Mouse (Mus musculus): ENCODE measurements around the gene Abca7. TPM values are rescaled to one million over a fixed set of nuclear protein-coding genes. Genes with fewer than 3 reads are reported as not detected.

Abca7 gene
- total RNA-seq, 2 experiments from 2014 or later: 10.3 to 13.0 TPM

DNA sequence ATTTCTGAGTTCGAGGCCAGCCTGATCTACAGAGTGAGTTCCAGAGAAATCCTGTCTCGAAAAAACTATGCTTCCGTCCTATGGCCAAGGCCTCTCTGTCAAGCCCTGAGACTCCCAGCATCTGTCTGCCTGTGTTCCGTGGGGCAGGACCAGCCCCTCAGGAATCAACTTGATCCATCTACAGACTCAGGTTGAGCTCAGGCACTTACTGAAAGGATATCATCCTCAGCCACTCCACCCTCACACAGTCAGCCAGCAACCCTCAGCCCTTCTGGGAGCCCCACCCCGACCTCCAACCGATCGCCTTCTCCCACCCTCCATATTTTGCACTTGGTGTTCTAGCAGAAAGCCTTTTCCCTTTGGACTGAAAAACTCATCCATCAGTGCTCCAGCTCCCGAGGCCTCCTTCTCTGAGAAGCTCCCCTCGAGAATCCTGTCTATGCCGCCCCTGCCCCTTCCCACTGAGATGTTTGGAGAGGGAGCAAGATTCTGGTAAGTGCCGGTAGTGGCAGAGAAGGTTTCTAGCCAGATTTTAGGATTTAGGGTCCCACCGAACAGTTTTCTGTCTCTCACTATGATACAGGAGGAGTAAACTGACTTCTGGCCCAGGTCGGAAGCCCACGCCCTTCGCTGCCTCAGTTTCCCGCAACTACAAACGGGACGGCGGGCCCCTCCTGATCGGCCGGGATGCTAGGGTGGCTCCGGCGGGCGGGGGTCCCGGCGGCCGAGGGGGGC lies 8.4 kb upstream of the Abca7 start:
- intact Hi-C loops (cut with DNase I): no loop called here
- no peak for DNase-seq (ENCODE audit: low spot score in 2 of 2)

DNA sequence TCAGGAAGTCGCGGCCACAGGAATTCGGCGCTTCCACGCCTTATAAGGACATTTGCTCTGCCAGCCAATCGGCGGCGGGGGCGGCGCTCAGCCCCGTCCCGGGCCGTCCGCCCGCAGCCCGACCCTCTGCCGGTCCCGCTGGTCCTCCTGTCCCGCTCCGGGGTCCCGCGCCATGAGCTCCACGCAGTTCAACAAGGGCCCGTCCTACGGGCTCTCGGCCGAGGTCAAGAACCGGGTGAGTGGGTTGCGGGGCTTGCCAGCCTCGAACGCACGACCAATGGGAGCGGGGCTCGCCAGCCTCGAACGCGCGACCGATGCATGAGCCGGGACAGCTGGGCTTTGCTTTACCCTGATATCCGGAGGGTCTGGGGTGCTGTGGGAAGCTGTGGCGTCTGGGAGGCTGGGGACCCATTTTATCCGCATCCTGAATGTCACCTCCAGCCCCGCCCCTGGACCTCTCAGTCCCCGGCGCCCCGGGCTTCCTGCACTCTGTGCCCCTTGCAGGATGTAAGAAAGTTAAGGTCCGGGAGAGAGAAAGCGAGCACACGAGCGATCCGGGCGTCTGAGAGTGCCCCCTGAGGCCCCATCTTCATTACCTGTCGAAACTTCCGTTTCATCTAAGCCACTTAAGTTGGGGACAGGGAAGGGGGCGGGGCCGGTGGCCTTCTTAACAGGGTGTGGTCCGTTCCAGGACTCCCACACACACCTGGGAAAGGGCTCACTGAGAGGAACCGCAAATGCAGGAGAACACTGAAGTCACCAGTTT lies 7.6 kb upstream of the Abca7 start, which contains the start of gene Cnn2:
Gene Cnn2, plus strand, starts transcription at position 79 of the 766 bp plus-strand sequence.
- DNase-seq (ENCODE audit: low spot score in 2 of 2): no peak
- intact Hi-C loops (cut with DNase I): no loop called here

DNA sequence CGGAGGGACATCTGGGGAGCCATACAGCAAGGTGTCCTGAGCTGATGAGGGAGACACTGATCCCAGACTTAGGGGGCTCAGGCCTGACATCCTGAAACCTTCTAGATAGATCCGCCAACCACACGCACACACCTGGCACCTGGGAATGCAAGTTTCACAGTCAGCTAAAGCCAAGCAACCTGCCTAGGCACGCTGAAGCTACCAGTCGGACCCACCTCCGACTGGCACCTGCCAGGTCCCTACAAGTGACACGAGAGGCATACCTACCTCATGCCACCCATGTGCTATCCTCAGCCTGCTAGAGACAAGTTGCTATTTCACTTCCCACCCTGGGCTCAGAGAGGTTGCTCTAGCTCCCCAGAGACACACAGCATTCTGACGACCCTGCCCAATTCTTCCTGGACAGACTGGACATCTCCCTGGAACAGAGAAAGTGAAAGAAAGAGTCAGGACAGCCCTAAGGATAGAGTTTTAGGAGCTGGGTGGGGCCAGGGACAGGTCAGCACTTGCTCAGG lies 7.0 kb upstream of the Abca7 start:
- DNase-seq (ENCODE audit: low spot score in 2 of 2): no peak
- intact Hi-C loops (cut with DNase I): no loop called here

DNA sequence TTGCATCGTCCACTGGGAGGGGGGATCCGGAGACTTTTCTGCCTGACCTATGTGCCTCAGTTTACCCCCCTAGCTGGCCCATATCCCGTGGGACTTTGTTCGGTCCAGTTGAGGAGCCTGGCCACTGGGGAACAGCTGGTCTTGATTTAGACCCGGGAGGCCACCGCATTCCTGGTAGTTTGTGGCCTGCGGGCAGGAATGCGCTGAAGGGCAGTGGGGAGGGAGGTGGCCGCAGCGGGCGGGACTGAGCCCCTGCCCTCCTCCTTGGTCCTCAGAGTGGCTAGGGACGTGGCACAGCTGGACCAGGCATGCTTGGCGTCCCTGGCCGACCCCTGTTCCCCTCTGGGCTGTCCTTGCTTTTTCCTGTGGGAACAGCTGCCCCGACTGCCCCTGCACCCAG lies 6.4 kb upstream of the Abca7 start:
- no peak for DNase-seq (ENCODE audit: low spot score in 2 of 2)
- intact Hi-C loops (cut with DNase I): no loop called here

DNA sequence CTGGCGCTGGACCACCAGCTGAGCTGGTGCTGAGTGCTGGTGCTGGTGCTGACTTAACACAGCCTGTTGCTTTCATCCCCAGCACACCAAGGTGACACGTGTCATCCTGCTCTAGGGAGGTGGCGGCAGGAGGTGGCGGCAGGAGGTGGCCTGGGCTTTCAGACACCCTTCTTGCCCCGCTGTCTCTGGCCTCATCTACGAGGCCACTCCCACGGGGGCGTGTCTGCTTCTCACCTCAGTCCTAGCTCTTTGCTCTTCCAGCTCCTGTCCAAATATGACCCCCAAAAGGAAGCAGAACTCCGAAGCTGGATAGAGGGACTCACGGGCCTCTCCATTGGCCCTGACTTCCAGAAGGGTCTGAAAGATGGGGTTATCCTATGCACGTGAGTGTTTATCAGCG lies 5.2 kb upstream of the Abca7 start:
- intact Hi-C loops (cut with DNase I): no loop called here

DNA sequence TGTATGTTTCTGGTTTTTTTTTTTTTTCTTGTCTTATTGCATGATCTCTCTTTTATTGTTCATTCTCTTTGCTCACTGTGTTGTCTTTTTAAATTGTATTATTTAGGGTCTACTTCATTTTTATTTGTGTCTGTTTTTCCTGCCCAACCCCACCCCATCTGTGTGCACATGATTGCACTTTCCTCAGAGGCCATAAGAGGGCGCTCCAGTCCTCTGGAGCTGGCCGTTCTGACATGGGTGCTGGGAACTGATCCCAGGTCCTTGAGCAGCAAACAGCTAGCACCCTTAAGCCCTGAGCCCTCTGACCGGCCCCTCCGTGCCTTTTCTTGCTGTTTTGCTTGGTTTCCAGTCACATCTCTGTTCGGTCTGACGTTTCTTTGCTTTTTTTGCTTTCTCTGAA lies 4.7 kb upstream of the Abca7 start:
- intact Hi-C loops (cut with DNase I): no loop called here
- no peak for DNase-seq (ENCODE audit: low spot score in 2 of 2)

More for the DNA sequence above, 5.2 kb upstream of the Abca7 start:
- DNase-seq (ENCODE audit: low spot score in 2 of 2): no peak

DNA sequence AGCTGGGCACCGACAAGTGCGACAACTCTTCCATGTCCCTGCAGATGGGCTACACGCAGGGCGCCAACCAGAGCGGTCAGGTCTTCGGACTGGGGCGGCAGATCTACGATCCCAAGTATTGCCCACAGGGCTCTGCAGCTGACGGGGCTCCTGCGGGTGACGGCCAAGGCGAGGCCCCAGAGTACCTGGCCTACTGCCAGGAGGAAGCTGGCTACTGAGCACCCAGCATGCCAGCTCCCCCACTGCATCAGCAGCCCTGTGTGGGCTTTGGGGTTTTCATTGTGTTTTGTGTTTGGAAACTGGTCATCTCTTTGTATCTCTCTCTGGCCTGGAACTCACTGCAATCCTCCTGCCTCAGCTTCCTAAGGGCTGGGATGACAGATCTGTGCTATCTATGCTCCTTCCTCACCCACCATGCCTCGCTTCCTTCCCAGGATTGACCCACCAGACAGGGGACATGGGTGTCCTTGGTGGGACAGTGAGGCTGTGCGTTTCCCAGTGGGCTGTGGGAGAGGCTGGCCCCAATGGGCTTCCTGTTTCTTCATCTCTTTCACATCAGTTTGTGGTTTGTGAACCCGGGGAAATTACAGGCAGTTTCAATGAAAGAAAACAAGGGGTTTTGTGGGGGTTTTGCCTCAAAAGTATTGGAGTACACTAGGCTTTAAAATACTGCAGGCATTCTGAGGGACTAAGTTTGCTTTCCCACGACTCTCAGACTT lies 1.7 kb upstream of the Abca7 start:
- DNase-seq (ENCODE audit: low spot score in 2 of 2): no peak

DNA sequence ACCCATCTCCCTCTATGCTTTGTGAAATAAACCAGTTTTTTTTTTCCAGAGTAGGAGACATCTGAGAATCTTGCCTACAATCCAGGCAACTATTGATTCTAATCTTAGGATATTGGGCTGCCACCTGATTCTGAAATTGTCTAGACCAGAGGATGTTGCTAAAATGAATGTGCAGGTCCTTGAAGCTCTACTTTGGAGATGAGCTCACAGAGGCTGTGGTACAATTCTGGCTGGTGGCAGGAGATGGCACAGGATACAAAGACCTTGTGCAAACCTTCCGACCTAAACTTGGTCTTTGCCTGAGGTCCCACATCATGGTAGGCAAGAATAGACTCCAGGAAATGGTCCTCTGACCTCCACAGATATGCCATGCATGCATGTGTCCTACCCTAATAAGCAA lies 658 bp upstream of the Abca7 start:
- no peak for DNase-seq (ENCODE audit: low spot score in 2 of 2)
- intact Hi-C loops (cut with DNase I): loop anchor here (2.0 kb wide), 1 partner anchor 43 kb away; the partner anchor contains the start of gene Polr2e

More for the DNA sequence above, 1.7 kb upstream of the Abca7 start:
- intact Hi-C loops (cut with DNase I): no loop called here

DNA sequence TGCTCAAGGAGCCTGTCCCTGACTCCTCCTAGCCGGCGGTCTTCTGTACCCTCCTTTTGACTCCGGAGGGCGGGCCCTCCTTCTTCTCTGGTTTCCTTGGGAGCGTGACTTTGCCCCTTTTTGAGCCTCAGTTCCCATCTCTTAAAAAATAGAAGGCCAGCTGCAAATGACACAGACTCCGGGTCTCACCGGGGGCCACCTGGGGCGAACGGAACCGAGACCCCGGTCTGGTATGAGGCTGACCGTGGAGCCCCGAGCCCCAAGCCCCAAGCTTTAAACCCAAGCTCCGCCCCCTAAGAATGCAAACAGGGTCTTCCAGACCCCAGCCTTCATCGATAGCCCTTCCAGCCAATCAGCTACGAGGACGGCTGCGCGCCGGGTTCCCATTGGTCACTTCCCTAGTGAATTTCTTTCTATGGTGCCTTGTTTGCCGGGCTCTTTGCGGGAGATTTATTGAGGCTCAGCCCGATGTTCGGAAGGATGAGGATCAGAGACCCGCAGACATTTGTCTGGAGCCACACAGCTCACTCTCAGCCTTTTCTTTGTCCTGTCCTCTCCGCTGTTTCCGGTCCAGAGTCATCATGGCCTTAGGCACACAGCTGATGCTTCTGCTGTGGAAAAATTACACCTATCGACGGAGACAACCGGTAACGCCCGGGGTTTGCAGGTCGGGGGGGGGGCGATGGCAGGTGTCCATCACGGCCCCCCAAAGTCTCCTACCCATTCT lies 903 bp downstream of the Abca7 start:
- peak; percentile 64 to 70 for DNase-seq (ENCODE audit: low spot score in 2 of 2)
- intact Hi-C loops (cut with DNase I): loop anchor here (2.0 kb wide), 1 partner anchor 42 kb away; the partner anchor contains the start of gene Polr2e

DNA sequence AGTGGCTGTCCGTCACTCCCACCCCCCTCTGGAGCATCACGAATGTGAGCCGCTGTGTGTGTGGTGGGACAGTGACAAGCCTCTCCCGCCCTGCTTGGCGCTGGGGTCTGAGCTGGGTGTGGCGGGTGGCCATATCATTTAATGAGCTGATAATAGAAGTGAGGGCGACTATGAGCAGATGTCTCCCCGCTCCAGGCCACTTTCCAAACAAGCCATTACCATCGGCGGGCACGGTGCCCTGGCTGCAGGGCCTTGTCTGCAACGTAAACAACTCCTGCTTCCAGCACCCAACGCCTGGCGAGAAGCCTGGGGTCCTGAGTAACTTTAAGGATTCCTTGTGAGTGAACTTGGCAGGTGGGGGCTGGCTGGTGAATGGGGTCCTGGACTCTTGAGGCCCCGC lies 1.5 kb downstream of the Abca7 start:
- intact Hi-C loops (cut with DNase I): loop anchor here (2.0 kb wide), 1 partner anchor 41 kb away; the partner anchor contains the start of gene Polr2e
- no peak for DNase-seq (ENCODE audit: low spot score in 2 of 2)

DNA sequence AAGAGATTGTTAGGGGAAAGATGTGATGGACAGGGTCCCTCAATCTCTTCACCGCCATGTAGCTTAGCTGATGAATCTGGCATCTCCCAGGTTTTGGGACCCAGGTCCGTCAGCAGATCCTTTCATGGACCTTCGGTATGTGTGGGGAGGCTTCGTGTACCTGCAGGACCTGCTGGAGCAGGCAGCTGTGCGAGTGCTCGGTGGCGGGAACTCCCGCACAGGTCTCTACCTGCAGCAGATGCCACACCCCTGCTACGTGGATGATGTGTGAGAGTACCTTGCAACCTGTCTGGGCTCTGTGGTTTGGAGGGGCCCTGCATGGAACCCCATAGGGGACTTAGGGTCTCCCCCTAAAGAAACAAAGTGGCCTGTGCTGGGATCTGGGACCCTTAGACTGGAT lies 5.7 kb downstream of the Abca7 start:
- no peak for DNase-seq (ENCODE audit: low spot score in 2 of 2)
- intact Hi-C loops (cut with DNase I): no loop called here

DNA sequence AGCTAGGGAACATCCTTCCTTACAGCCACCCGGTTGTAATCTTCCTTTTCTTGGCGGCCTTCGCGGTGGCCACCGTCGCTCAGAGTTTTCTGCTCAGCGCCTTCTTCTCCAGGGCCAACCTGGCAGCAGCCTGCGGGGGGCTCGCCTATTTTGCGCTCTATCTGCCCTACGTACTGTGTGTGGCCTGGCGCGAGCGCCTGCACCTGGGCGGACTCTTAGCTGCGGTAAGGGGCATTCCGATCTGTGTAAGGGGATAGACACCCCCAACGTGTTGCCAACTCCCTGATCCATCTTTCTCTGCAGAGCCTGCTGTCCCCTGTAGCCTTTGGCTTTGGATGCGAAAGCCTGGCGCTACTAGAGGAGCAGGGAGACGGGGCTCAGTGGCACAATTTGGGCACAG lies 6.5 kb downstream of the Abca7 start:
- intact Hi-C loops (cut with DNase I): no loop called here
- DNase-seq (ENCODE audit: low spot score in 2 of 2): no peak

DNA sequence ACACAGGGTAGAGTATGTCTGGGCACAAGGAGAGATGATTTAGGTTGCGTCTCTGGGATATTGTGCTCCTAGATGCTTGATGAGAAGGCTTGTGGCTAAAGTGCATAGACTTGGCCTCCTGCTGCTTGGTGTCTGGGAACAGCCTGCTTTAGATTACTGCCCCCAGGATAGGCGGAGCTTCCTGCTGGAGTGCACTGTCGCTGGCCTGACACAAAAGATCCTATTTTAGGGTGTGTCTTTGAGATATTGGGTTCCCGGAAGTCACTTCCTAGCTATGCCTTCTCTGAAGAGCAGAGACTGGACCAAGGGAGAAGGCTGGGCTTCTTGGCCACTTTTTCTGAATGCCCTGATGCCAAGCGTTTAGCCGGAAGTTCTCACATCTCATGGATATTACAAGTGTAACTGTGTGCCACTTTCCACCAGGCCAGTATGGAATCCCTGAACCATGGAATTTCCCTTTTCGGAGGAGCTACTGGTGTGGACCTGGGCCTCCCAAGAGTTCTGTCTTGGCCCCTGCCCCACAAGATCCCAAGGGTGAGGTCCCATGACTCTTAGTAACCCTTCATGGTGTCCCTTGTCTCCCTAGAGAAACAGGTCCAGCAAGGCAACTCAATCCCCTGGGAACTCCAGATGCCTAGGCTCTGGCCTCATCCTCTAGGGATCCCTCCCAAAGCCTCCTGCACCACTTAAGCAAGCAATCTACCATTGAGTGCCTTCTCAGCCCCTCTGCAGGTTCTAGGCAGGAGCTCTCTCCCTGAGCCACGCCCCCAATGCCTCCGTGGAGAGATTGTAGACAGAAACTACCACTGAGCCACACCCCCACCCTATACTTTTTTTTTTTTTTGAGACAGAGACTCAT lies 7.3 kb downstream of the Abca7 start:
- no peak for DNase-seq (ENCODE audit: low spot score in 2 of 2)
- intact Hi-C loops (cut with DNase I): no loop called here

DNA sequence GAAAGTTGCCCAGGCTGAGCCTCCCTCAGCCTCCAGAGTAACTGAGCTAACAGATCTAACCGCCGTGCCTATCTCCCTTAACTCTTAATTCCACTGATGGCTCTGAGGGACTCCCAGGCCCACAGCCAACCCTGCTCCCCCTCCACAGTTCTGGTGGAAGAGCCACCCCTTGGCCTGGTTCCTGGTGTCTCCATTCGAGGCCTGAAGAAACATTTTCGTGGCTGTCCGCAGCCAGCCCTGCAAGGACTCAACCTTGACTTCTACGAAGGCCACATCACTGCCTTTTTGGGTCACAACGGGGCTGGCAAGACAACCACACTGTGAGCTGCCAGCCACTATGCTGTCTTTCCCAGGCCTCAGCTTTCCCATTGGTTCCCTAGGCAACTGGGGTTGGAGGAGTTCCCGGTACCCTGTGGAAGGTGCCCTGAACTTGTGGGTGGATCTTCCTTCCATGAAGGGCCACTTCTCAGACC lies 8.0 kb downstream of the Abca7 start:
- DNase-seq (ENCODE audit: low spot score in 2 of 2): no peak
- intact Hi-C loops (cut with DNase I): no loop called here

DNA sequence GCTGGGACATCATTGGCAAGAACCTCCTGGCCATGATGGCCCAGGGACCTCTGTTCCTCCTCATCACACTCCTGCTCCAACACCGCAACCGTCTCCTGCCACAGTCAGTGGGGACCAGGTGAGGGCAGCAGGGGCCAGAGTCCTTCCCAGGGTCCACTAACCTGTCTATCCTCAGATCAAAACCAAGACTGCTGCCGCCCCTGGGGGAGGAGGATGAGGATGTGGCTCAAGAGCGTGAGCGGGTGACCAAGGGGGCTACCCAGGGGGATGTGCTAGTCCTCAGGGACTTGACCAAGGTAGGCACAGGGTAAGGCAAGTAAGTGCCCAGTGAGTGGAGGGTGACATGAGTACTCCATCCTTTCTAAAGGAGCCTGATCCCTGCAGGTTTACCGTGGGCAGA lies 15.4 kb downstream of the Abca7 start:
- intact Hi-C loops (cut with DNase I): no loop called here
- no peak for DNase-seq (ENCODE audit: low spot score in 2 of 2)

DNA sequence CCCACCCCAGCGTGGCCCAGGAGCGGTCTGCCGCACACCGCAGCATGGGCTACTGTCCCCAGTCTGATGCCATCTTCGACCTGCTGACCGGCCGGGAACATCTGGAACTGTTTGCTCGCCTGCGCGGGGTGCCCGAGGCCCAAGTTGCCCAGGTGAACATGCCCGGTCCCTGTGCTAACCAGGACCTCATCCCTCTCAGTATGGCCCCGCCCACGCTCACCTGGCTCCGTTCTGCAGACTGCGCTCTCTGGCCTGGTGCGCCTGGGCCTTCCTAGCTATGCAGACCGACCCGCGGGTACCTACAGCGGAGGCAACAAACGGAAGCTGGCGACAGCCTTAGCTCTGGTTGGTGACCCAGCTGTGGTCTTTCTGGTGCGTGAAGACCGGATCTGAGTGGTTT lies 17.3 kb downstream of the Abca7 start:
- no peak for DNase-seq (ENCODE audit: low spot score in 2 of 2)
- intact Hi-C loops (cut with DNase I): no loop called here

DNA sequence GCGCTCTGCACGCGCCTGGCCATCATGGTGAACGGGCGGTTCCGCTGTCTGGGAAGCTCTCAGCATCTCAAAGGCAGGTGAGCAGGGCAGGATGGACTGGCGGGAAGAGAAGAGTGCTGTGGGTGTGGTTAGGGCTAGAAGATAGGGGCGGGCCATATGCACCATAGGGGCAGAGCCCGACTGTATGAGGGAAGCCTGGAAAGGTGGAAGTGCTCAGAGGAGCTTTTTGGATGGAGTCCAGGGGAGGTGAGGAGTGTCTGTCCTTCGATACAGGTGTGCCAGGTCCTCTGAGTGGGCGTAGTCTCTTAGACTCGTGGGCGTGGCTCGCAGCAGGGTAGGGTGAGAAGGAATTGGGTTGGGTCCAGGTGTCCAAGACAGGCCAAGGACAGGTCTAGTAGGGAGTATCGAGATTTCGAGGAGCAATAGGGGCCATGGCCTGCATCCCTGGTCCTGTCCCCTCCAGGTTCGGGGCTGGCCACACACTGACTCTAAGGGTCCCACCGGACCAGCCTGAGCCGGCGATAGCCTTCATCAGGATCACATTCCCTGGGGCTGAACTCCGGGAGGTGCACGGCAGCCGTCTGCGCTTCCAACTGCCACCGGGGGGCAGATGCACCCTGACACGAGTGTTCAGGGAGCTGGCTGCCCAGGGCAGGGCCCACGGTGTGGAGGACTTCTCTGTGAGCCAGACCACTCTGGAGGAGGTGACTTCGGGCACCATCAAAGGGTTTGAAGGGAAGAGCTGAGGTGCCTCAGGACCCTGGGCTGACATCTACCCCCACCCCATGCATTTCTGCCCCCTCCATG lies 18.4 kb downstream of the Abca7 start:
- intact Hi-C loops (cut with DNase I): no loop called here
- no peak for DNase-seq (ENCODE audit: low spot score in 2 of 2)

DNA sequence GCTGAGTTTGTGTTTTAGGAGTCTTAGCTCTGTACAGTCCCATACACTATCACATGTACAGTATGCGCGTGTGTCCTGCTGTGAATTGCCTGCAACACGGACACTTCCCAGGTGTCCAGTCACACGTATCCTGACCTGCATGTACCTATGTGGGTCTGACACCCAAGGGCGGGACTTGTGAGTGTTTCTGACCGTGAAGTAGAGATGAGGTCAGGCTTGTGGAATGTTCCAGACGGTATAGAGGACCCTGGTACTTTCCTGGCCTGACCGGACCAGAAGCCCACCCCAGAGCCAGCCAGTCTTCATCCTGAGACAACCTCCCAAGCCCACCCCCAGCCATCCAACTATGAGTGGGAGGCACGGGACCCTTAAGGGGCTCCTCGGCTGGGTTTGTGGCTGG lies 19.3 kb downstream of the Abca7 start:
- intact Hi-C loops (cut with DNase I): no loop called here
- no peak for DNase-seq (ENCODE audit: low spot score in 2 of 2)
